Mouse (Mus musculus) left cerebral cortex, adult 6 months (tissue): ENCODE results near the gene Cnot9. TPM values are rescaled to one million over a fixed set of nuclear protein-coding genes. Genes with fewer than 3 reads are reported as not detected.

Experiments
- long read RNA-seq, 2 experiments: library from polyadenylated mRNA; unstranded; transcript quantifications; one replicate each; pipeline ENCODE4 v2.0.0; 2019 to 2020
- polyA plus RNA-seq: library from polyadenylated mRNA; unstranded; fragments of <200 nt; fragmentation: Nextera tagmentation; gene quantifications from 2 replicates; pipeline ENCODE4 v1.2.3, GENCODE M21; 2021

The Cnot9 gene
- polyA plus RNA-seq = 18.9 and 20.1 TPM in 2 replicates
- long read RNA-seq, experiment 1, transcript Cnot9-201 (8 exons, 3,268 nt) = major isoform, 87 of 101 reads
- long read RNA-seq, experiment 1, partial matches to known transcripts = 7 of 101 reads
- long read RNA-seq, experiment 1, other reads (novel, unspliced or antisense) = 7 of 101 reads
- long read RNA-seq, experiment 2, transcript Cnot9-201 (8 exons, 3,268 nt) = major isoform, 8 of 23 reads
- long read RNA-seq, experiment 2, partial matches to known transcripts = 15 of 23 reads
- long read RNA-seq, experiment 2, other reads (novel, unspliced or antisense) = 0 of 23 reads

DNA sequence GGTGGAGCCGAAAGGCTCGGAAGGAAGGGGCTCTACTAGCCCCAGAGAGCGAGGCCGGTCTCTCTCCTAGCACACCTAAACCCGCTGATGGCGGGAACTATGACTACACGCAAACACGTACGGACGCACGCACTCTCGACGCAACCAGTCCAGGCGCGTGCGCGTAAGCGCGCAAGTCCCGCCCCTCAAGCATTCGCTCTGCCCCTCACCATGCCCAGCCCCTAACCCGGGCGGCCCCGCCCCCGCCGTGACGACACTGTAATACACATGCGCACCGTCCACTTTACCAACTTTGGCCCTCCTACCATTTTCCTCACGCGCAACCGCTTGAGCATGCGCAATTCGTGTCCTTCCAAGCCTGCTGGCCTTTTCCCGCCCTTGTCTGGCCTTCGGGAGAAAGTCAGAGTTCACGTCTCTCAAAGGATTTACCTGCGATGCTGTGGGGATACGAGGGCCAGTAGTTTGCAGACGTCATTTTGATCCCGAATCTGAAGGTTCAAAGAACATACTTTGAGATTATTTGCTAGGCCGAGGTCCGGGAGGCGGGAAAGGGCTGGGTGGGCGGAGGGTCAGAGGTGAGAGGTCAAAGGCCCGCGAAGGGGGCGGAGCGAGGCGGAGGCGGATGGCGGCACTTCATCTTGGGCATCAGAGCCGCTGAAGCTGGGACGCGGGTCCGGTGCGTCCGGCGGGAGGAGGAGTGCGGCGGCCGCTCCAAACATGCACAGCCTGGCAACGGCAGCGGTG lies at the start of gene Cnot9:
Cnot9 (plus strand) TSS at position 338 of the 744 bp plus-strand sequence.

GRCm38 (mm10) chr1:74542451-74542961 lies 36.6 kb downstream of the Cnot9 start, which contains the start of gene Plcd4:
Gene Plcd4 (plus strand): TSS chr1:74542888.

DNA sequence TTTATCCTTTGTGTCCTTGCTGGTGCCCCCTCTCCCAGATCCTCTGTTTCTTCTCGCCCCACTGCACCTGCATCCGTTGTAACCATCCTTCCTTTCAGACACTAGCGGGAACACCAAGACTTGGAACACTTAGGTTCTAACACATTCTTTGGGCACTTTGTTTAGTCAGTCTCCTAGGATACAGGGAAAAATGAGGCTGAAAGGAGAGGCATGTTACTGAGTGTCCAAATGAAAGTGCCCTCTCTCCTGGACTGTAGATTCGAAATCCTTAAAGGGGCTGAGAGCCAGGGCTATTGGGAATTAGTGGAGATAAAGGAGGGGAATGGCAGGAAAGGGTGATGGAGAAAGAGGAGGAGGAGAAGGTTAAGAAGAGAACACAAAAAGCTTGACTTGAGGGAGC lies 38.3 kb downstream of the Cnot9 start, which contains the start of gene Usp37:
Usp37 (minus strand) TSS at position 101 of the 400 bp plus-strand sequence.

Other genes with a start within 250 kb of the Cnot9 start
- not detected in 2 replicates for gene Gpbar1, start 227.5 kb upstream of the Cnot9 start, polyA plus RNA-seq
- gene Aamp, start 221.3 kb upstream of the Cnot9 start, polyA plus RNA-seq = 211 and 254 TPM in 2 replicates
- gene Pnkd, start 221.1 kb upstream of the Cnot9 start, polyA plus RNA-seq = 214 and 279 TPM in 2 replicates
- 28.0 and 40.1 TPM in 2 replicates for gene Tmbim1, start 200.4 kb upstream of the Cnot9 start, polyA plus RNA-seq
- 0.73 and 0.80 TPM in 2 replicates for gene Catip, start 143.9 kb upstream of the Cnot9 start, polyA plus RNA-seq
- gene Slc11a1, start 130.9 kb upstream of the Cnot9 start, polyA plus RNA-seq = 1.5 and 2.1 TPM in 2 replicates
- 4.5 and 7.5 TPM in 2 replicates for gene Ctdsp1, start 114.5 kb upstream of the Cnot9 start, polyA plus RNA-seq
- gene Vil1, start 96.7 kb upstream of the Cnot9 start, polyA plus RNA-seq = 0.20 and 0.38 TPM in 2 replicates
- gene Plcd4, start 36.8 kb downstream of the Cnot9 start, polyA plus RNA-seq = 11.9 and 16.0 TPM in 2 replicates
- 12.7 and 18.1 TPM in 2 replicates for gene Usp37, start 38.2 kb downstream of the Cnot9 start, polyA plus RNA-seq
- 6.0 and 7.1 TPM in 2 replicates for gene Zfp142, start 82.2 kb downstream of the Cnot9 start, polyA plus RNA-seq
- gene Bcs1l, start 82.2 kb downstream of the Cnot9 start, polyA plus RNA-seq = 23.3 and 24.6 TPM in 2 replicates
- gene Rnf25, start 95.3 kb downstream of the Cnot9 start, polyA plus RNA-seq = 24.0 and 26.0 TPM in 2 replicates
- gene Stk36, start 95.4 kb downstream of the Cnot9 start, polyA plus RNA-seq = 0.83 and 0.85 TPM in 2 replicates
- 1.2 and 1.4 TPM in 2 replicates for gene Ttll4, start 155.7 kb downstream of the Cnot9 start, polyA plus RNA-seq
- 4.4 and 4.7 TPM in 2 replicates for gene Cyp27a1, start 207.5 kb downstream of the Cnot9 start, polyA plus RNA-seq
- not detected in 2 replicates for gene Prkag3, start 243.2 kb downstream of the Cnot9 start, polyA plus RNA-seq